Mouse (Mus musculus): Measurements from ENCODE around the gene Stmn1. TPM values are rescaled to one million over a fixed set of nuclear protein-coding genes. Genes with fewer than 3 reads are reported as not detected.

Stmn1 gene
- polyA plus RNA-seq, 1 experiment from 2014 or later = 979 TPM

DNA sequence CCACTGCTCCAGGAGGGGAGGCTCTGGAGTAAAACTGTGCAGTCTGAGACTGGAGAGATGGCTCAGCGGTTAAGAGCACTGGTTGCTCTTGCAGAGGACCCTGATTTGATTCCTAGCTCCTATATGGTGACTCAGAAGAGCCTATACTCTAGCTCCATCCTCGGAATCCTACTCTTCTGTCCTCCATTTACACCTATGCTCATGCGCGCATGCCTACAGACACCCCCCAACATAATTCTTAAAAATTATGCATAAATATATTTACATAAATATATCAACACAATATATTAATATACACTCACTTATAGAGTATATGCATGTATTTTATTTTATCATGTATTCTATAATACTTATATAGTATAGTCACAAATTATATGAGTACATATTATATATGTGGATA is 42.3 kb downstream of the Stmn1 start:
- no peaks in the 10 kb centered on the region for H3K27me3 ChIP-seq (ENCODE audit: control insufficient read depth, insufficient read depth, low read length)
- H3K9ac ChIP-seq (ENCODE audit: low read length) = no peak overlapping the region
- H3K36me3 ChIP-seq (ENCODE audit: control insufficient read depth, insufficient read depth) = peaks cover 3% of the 10 kb centered on the region; the same call in 1 of the 2 replicates
- 72% methylated on average over 4 of the region's 4 CpGs for WGBS
- no peak for ATAC-seq (replicated peaks; ENCODE audit: extremely low read depth, insufficient read depth, low FRiP score)
- H3K4me3 ChIP-seq (ENCODE audit: low read length) = peak overlapping the region; percentile 59
- no peak overlapping the region for H3K27ac ChIP-seq (ENCODE audit: low read length)
- peak overlapping the region; percentile 71 for H3K4me2 ChIP-seq (ENCODE audit: low read depth, low read length)
- H3K9me3 ChIP-seq (replicated peaks; ENCODE audit: control insufficient read depth, low read length) = no peaks in the 10 kb centered on the region
- peaks cover 15% of the 10 kb centered on the region for H3K4me1 ChIP-seq (ENCODE audit: control insufficient read depth, insufficient read depth, low read length)

DNA sequence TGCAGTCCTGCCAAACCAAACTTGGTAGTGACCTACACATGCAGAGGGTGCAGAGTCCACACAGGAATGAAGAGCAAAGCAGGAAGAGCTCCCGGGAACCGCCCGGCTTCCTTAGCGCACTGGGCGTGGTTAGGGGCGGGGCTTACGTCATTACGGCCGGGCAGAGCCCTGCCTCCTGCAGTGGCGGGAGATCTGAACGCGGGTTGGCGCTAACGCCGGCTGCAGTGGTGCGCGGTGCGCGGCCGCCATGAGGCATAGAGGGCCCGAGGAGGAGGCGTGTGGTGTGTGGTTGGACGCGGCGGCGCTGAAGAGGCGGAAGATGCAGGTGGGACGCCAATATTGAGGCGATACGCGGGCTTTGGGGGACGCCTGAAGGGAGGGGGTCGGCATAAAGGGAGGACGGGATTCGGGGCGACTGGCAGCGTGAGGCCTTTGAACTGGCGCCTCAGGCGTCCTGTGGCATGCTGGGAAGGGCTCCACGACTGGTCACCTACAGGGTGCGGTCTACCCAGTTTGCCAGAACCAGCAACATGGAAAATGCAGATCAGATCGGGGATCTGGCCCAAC is 42.8 kb downstream of the Stmn1 start, which contains the start of gene Aunip:
TSS of gene Aunip (plus strand) at position 155 of the 567 bp plus-strand sequence.
- no peaks in the 10 kb centered on the region for H3K27me3 ChIP-seq (ENCODE audit: control insufficient read depth, insufficient read depth, low read length)
- H3K4me3 ChIP-seq (ENCODE audit: low read length) = peak within 1 kb of the TSS; percentile 59
- H3K4me1 ChIP-seq (ENCODE audit: control insufficient read depth, insufficient read depth, low read length) = peaks cover 21% of the 10 kb centered on the region
- H3K27ac ChIP-seq (ENCODE audit: low read length) = no peak within 1 kb of the TSS
- H3K9ac ChIP-seq (ENCODE audit: low read length) = peak within 1 kb of the TSS; percentile 60
- peaks cover 3% of the 10 kb centered on the region; the same call in 1 of the 2 replicates for H3K36me3 ChIP-seq (ENCODE audit: control insufficient read depth, insufficient read depth)
- peak; percentile 93 for ATAC-seq (replicated peaks; ENCODE audit: extremely low read depth, insufficient read depth, low FRiP score)
- H3K4me2 ChIP-seq (ENCODE audit: low read depth, low read length) = peak within 1 kb of the TSS; percentile 71
- no peaks in the 10 kb centered on the region for H3K9me3 ChIP-seq (replicated peaks; ENCODE audit: control insufficient read depth, low read length)
- under 1% methylated on average over 42 of the region's 42 CpGs for WGBS

DNA sequence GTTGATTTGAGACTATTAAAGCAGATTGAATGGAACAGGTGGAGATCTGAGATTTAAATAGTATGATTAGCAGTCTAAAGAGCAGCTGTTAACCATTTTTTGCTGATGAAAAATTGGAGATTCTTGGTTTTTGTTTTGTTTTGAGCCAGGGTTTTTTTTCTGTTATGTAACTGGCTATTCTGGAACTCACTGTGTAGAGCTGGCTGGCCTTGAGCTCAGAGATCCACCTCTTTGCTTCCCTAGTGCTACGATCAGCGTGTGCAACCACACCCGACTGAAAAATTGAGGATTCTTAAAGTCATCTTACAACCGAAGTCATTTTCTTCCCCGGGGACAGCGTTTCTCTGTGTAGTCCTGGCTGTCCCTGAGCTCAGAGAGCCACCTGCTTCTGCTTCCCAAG is 43.6 kb downstream of the Stmn1 start:
- Histone ChIP-seq H3K4me2 (ENCODE audit: low read depth, low read length) (peak overlapping the region; percentile 71), H3K36me3 (ENCODE audit: control insufficient read depth, insufficient read depth) (peaks cover 3% of the 10 kb centered on the region; the same call in 1 of the 2 replicates), H3K9ac (ENCODE audit: low read length) (peak overlapping the region; percentile 60), H3K4me3 (ENCODE audit: low read length) (peak overlapping the region; percentile 59), H3K9me3 (replicated peaks; ENCODE audit: control insufficient read depth, low read length) (no peaks in the 10 kb centered on the region), H3K27me3 (ENCODE audit: control insufficient read depth, insufficient read depth, low read length) (no peaks in the 10 kb centered on the region), H3K27ac (ENCODE audit: low read length) (no peak overlapping the region), H3K4me1 (ENCODE audit: control insufficient read depth, insufficient read depth, low read length) (peaks cover 28% of the 10 kb centered on the region)
- ATAC-seq (replicated peaks; ENCODE audit: extremely low read depth, insufficient read depth, low FRiP score) = no peak
- WGBS = 56% methylated on average over 6 of the region's 6 CpGs

DNA sequence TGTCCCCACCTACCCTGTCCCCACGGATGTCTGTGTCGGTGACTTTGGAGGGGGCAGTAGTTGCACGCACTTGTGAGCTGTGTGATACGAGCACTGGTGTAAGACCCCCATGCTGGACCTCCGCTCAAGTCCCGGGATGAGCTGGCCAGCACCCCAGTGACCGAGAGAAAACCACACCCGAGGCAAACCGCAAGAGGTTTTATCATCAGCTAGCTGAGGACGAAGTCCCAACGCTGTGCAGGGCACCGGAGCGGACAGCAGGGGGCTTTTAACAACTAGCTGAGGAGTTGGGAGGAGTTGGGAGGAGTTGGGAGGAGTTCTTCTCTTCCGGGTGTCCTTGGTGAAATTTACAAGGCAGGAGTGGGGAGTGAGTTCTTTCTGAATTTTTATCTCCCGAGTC is 44.7 kb downstream of the Stmn1 start:
- 10% methylated on average over 15 of the region's 15 CpGs for WGBS
- Histone ChIP-seq H3K36me3 (ENCODE audit: control insufficient read depth, insufficient read depth) (no peaks in the 10 kb centered on the region), H3K9ac (ENCODE audit: low read length) (peak overlapping the region; percentile 62), H3K9me3 (replicated peaks; ENCODE audit: control insufficient read depth, low read length) (no peaks in the 10 kb centered on the region), H3K27me3 (ENCODE audit: control insufficient read depth, insufficient read depth, low read length) (no peaks in the 10 kb centered on the region), H3K4me1 (ENCODE audit: control insufficient read depth, insufficient read depth, low read length) (peaks cover 39% of the 10 kb centered on the region), H3K27ac (ENCODE audit: low read length) (no peak overlapping the region), H3K4me3 (ENCODE audit: low read length) (peak overlapping the region; percentile 35), H3K4me2 (ENCODE audit: low read depth, low read length) (peak overlapping the region; percentile 61)
- ATAC-seq (replicated peaks; ENCODE audit: extremely low read depth, insufficient read depth, low FRiP score) = 0 out of 2 replicates have a peak, but pooled peaks have one; percentile 15

GRCm38 (mm10) chr4:134514309-134514930 is 46.3 kb downstream of the Stmn1 start:
- Histone ChIP-seq H3K27me3 (ENCODE audit: control insufficient read depth, insufficient read depth, low read length) (no peaks in the 10 kb centered on the region), H3K27ac (ENCODE audit: low read length) (no peak overlapping the region), H3K9me3 (replicated peaks; ENCODE audit: control insufficient read depth, low read length) (no peaks in the 10 kb centered on the region), H3K4me1 (ENCODE audit: control insufficient read depth, insufficient read depth, low read length) (peaks cover 45% of the 10 kb centered on the region), H3K4me3 (ENCODE audit: low read length) (no peak overlapping the region), H3K9ac (ENCODE audit: low read length) (no peak overlapping the region), H3K4me2 (ENCODE audit: low read depth, low read length) (no peak overlapping the region), H3K36me3 (ENCODE audit: control insufficient read depth, insufficient read depth) (no peaks in the 10 kb centered on the region)
- 76% methylated on average over 11 of the region's 11 CpGs for WGBS
- no peak for ATAC-seq (replicated peaks; ENCODE audit: extremely low read depth, insufficient read depth, low FRiP score)

DNA sequence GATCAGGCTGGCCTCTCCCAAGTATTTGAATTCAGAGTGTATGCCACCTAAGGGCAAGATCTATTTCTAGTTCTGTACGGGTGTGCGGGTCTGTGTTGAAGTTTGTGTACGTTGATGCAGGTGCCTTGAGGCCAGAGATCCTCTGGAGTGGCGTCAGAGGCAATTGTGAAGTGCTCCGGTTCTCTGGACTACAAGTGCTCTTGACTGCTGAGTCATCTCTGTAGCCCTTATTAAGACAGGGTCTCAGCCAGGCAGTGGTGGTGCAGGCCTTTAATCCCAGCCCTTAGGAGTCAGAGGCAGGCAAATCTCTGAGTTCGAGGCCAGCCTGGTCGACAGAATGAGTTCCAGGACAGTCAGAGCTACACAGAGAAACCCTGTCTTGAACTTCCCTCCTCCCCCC is 47.5 kb downstream of the Stmn1 start:
- H3K9ac ChIP-seq (ENCODE audit: low read length) = 0 out of 2 replicates have a peak overlapping the region, but pooled peaks have one; percentile 14
- peaks cover 45% of the 10 kb centered on the region for H3K4me1 ChIP-seq (ENCODE audit: control insufficient read depth, insufficient read depth, low read length)
- 39% methylated on average over 7 of the region's 7 CpGs for WGBS
- H3K4me2 ChIP-seq (ENCODE audit: low read depth, low read length) = no peak overlapping the region
- H3K27ac ChIP-seq (ENCODE audit: low read length) = peak overlapping the region; percentile 97
- H3K4me3 ChIP-seq (ENCODE audit: low read length) = no peak overlapping the region
- no peak for ATAC-seq (replicated peaks; ENCODE audit: extremely low read depth, insufficient read depth, low FRiP score)
- H3K27me3 ChIP-seq (ENCODE audit: control insufficient read depth, insufficient read depth, low read length) = no peaks in the 10 kb centered on the region
- H3K36me3 ChIP-seq (ENCODE audit: control insufficient read depth, insufficient read depth) = no peaks in the 10 kb centered on the region
- H3K9me3 ChIP-seq (replicated peaks; ENCODE audit: control insufficient read depth, low read length) = no peaks in the 10 kb centered on the region

GRCm38 (mm10) chr4:134516981-134517380 is 48.9 kb downstream of the Stmn1 start:
- peak overlapping the region; percentile 45 for H3K4me2 ChIP-seq (ENCODE audit: low read depth, low read length)
- WGBS = 24% methylated on average over 8 of the region's 8 CpGs
- H3K4me1 ChIP-seq (ENCODE audit: control insufficient read depth, insufficient read depth, low read length) = peaks cover 38% of the 10 kb centered on the region
- peaks cover 4% of the 10 kb centered on the region; the same call in 1 of the 2 replicates for H3K36me3 ChIP-seq (ENCODE audit: control insufficient read depth, insufficient read depth)
- peak overlapping the region; percentile 54 for H3K9ac ChIP-seq (ENCODE audit: low read length)
- no peak overlapping the region for H3K4me3 ChIP-seq (ENCODE audit: low read length)
- ATAC-seq (replicated peaks; ENCODE audit: extremely low read depth, insufficient read depth, low FRiP score) = peak; percentile 82
- H3K27me3 ChIP-seq (ENCODE audit: control insufficient read depth, insufficient read depth, low read length) = no peaks in the 10 kb centered on the region
- H3K9me3 ChIP-seq (replicated peaks; ENCODE audit: control insufficient read depth, low read length) = no peaks in the 10 kb centered on the region
- peak overlapping the region; percentile 97 for H3K27ac ChIP-seq (ENCODE audit: low read length)

DNA sequence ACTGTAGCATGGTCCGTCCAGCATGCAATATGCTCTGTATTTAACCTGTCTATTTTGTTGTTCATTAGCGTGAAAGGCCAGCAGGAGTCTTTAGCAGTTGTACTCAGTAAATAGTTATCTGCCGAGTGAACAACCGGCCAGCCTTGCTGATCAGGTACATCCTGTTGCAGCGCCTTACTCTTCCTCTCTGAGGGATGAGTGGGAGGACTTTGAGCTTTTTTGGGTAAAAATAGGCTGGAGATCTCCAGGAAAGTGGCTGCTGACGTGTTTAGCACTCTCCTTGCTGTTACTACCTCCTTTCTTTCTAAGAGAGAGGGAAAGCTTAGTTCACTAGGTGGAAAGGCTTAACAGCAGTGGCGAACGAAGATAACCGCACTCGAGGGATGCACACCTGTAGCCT is 49.6 kb downstream of the Stmn1 start:
- peak overlapping the region; percentile 54 for H3K9ac ChIP-seq (ENCODE audit: low read length)
- no peaks in the 10 kb centered on the region for H3K27me3 ChIP-seq (ENCODE audit: control insufficient read depth, insufficient read depth, low read length)
- WGBS = 51% methylated on average over 10 of the region's 10 CpGs
- no peaks in the 10 kb centered on the region for H3K9me3 ChIP-seq (replicated peaks; ENCODE audit: control insufficient read depth, low read length)
- peak overlapping the region; percentile 97 for H3K27ac ChIP-seq (ENCODE audit: low read length)
- H3K4me2 ChIP-seq (ENCODE audit: low read depth, low read length) = peak overlapping the region; percentile 45
- H3K4me3 ChIP-seq (ENCODE audit: low read length) = no peak overlapping the region
- no peak for ATAC-seq (replicated peaks; ENCODE audit: extremely low read depth, insufficient read depth, low FRiP score)
- H3K36me3 ChIP-seq (ENCODE audit: control insufficient read depth, insufficient read depth) = peaks cover 4% of the 10 kb centered on the region; the same call in 1 of the 2 replicates
- peaks cover 34% of the 10 kb centered on the region for H3K4me1 ChIP-seq (ENCODE audit: control insufficient read depth, insufficient read depth, low read length)

GRCm38 (mm10) chr4:134518541-134518940 is 50.4 kb downstream of the Stmn1 start:
- H3K36me3 ChIP-seq (ENCODE audit: control insufficient read depth, insufficient read depth) = peaks cover 7% of the 10 kb centered on the region; the same call in 1 of the 2 replicates
- WGBS = 90% methylated on average over 4 of the region's 4 CpGs

More at GRCm38 (mm10) chr4:134518541-134518940, 50.4 kb downstream of the Stmn1 start:
- no peak overlapping the region for H3K4me3 ChIP-seq (ENCODE audit: low read length)
- no peak overlapping the region for H3K9ac ChIP-seq (ENCODE audit: low read length)
- peaks cover 31% of the 10 kb centered on the region for H3K4me1 ChIP-seq (ENCODE audit: control insufficient read depth, insufficient read depth, low read length)
- no peaks in the 10 kb centered on the region for H3K9me3 ChIP-seq (replicated peaks; ENCODE audit: control insufficient read depth, low read length)
- no peak overlapping the region for H3K4me2 ChIP-seq (ENCODE audit: low read depth, low read length)
- H3K27me3 ChIP-seq (ENCODE audit: control insufficient read depth, insufficient read depth, low read length) = no peaks in the 10 kb centered on the region
- no peak for ATAC-seq (replicated peaks; ENCODE audit: extremely low read depth, insufficient read depth, low FRiP score)
- H3K27ac ChIP-seq (ENCODE audit: low read length) = no peak overlapping the region

Data from heart, embryonic 16.5 days (tissue).